Mouse (Mus musculus): ENCODE results near the gene Aldh4a1. TPM values are rescaled to one million over a fixed set of nuclear protein-coding genes. Genes with fewer than 3 reads are reported as not detected.
A peak's percentile ranks its signal among the peaks of the same experiment; 100 is the strongest.

Aldh4a1 gene
- total RNA-seq, 1 experiment from 2014 or later: 11.3 TPM

DNA sequence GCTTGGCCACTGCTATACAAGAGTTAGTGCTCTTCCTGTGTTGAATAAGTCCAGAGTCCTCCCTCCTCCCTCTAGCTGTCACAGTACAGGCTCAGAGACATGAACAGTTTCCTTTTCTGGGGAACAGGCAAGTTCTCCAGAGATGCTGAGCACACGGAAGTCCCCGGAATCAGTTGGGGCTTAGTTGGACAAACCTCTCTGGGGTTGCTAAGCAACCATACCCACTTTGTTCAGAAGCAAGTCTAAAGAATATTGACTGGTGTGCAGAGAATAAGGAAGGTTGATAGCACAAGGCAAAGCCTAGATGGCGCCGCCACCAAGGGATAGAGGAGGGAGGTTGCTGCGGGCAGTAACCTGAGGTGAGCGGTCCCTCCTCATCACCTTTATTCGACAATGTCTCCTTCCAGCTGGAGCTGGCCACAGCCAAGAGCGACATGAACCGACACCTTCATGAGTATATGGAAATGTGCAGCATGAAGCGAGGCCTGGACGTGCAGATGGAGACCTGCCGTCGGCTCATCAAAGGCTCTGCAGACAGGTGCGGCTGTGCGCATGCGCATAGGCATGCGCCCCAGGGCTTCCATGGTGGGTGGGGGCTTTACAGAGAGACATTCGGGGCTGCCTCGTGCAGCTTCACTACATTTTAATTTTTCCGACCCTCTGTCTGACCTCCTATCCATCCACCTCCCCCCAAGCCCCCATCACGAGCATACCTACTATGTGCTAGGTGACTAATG, 8.0 kb upstream of the Aldh4a1 start:
- no peak for ATAC-seq (ENCODE audit: extremely low read depth, insufficient number of reproducible peaks, low FRiP score, poor library complexity, severe bottlenecking)

DNA sequence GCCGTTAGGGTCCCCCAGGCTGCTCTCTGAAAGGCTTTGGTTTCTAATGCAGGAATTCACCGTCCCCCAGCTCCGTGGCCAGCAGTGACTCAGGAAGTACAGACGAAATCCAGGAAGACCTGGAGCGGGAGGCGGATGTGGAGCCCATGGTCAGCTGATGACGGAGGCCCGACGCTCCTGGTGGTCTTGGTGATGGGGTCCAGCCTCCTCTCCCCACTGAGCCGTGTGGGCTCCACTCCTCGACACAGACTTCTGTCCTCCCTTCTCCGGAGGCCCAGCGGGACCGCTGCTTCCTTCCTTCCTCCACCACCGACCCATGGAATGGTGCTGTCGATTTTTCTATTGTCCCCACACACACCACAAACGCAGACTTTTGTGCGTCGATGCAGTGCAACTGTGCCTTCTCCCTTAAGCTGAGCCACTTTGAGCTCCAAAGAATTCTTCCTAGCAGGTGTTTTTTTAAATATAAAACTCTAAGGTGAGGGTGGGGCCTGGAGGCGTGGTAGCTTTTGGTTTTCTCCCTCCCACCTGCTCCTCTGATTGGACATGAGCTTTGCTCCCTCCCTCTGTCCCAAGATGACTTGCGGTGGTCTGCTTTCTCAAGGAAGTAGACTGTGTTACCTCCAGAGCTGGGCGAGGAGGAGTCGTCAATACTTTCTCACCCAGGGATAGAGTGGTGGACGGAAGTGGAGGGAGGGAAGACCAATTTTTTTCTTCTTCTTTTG, 6.2 kb upstream of the Aldh4a1 start:
- ATAC-seq (ENCODE audit: extremely low read depth, insufficient number of reproducible peaks, low FRiP score, poor library complexity, severe bottlenecking): peak; percentile 85

DNA sequence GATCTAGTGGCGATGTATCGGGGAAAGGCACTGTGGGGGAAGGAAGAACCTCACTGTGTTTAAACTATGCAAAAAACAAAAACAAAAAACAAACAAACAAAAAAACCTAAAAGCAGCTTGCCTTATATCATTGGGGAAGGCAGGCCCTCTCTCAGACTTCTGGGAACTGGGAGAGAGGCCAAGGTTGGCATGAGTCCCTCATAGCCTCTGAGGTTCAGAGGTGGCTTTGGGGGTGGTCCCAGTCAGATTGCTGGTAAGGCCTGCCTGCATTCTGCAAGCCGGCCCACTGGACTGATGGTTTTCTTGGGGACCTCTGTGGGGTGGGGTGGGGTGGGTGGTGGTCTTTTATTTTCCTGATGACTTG, 5.7 kb upstream of the Aldh4a1 start:
- ATAC-seq (ENCODE audit: extremely low read depth, insufficient number of reproducible peaks, low FRiP score, poor library complexity, severe bottlenecking): no peak

DNA sequence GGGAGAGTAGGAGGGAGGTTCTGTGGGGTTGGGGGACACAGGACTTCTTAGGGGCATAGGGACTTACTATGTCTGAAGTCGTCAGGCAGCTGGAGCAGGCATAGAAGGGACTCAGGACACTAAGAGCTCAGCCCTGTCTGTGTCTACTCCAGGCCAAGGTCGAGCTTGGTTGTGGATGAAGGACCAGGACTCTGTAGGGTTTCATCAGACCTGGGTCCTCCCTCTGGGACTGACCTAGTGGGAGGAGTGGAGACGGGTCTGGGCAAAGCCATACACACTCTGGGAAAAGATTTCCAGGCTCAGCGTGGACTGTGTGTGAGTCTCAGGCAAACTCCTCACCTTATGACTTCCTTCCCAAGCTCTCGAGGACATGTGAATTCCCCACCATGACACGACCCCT, 2.9 kb upstream of the Aldh4a1 start:
- ATAC-seq (ENCODE audit: extremely low read depth, insufficient number of reproducible peaks, low FRiP score, poor library complexity, severe bottlenecking): no peak

DNA sequence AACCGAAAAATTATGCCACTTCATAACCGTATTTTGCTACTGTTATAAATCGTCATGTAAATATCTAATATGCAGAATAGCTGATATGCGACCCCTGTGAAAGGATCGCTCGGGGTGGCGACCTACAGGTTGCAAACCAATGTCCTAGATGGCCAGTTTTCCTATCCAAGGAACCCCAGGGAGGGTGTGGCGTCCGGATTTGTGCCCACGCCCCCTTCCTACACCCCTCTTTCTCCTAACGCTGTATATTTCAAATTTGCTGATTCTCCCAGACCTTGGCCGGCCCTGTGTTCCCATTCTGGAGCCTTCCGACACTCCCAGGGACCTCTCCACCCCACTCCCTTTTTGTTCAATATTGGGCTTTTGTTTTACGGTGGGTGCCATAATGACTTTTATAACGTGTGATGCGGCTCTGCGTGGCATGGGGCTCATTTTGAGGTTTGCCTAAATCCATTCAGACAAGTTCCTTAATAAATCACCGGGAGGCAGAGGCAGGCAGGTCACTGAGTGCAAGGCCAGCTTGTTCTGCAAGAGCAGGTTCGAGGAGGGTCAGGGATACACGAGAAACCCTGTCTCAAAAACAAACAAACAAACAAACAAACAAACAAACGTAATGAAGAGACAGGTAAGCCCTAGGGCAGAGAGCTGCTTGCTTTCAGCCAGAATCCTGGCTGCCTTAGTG, 909 bp downstream of the Aldh4a1 start:
- ATAC-seq (ENCODE audit: extremely low read depth, insufficient number of reproducible peaks, low FRiP score, poor library complexity, severe bottlenecking): no peak

DNA sequence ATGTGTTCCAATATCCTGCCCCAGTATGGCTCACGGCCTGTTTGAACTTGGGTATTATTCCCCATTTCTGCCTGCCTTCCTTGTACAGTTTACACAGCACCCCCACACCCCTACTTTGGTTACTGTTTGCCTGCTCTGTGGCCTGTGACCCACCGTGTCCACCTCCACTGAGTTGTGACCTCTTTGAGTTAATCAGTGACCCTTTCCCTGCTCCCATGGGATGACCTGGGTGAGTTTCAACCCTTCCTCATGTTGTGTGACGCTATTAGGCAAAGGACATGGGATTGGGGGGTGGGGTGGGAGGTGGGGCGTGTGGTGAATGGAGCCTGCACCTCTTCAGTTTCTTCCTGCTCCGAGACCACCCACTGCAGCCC, 1.4 kb downstream of the Aldh4a1 start:
- ATAC-seq (ENCODE audit: extremely low read depth, insufficient number of reproducible peaks, low FRiP score, poor library complexity, severe bottlenecking): no peak

DNA sequence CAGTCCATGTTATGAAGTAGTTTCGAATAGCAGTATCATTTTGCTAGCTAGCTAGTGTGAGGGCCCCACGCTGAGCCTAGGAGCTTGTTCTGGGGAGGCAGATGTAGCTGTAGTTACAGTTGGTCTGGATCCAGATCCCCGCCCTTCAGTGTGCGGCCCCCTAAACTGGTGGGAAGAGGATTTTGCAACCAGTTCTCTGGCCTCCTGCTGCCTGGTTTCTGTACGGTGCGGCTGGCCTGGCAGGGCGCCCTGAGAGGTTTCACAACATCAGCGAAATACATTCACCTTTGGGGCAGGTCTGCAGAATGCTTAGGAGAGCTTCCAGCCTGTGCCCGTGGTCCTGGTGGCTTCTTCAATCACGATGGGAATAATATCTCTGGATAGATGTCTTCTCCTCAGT, 2.0 kb downstream of the Aldh4a1 start:
- no peak for ATAC-seq (ENCODE audit: extremely low read depth, insufficient number of reproducible peaks, low FRiP score, poor library complexity, severe bottlenecking)

DNA sequence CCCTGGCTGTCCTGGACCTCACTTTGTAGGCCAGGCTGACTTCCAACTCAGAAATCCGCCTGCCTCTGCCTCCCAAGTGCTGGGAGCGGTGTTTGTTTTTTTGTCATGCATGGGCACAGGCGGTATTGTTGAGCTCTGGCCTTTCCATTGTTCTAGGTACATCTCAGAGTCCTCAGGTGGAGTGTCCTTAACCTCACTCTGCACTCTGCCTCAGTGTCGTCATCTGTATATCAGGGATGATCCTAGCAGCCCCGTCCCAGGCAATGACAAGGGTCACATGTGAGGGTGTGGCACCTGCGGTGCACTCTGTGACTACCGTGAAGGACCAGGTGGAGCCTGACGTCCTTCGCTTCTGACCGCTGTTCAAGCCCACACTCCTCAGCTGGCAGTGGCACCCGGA, 4.7 kb downstream of the Aldh4a1 start:
- no peak for ATAC-seq (ENCODE audit: extremely low read depth, insufficient number of reproducible peaks, low FRiP score, poor library complexity, severe bottlenecking)

DNA sequence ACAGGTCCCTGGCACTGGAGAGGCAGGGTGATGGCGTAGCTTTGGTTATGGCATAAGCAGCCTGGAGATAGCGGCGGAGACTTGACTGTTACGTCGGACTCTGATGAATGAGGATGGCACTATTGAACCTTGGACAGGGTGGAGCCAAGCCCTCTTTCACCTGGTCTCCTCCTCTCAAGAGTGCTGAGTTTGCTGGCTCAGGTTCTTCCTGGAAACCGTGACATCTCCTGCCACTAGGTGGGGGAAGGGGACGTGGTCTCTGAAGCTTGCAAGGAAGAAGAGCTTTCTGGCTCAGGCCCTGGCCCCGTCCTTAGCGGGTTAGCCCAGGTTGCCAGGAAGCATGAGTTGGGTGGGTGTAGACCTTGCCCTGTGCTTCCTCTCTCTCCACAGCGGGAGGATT, 7.5 kb downstream of the Aldh4a1 start:
- no peak for ATAC-seq (ENCODE audit: extremely low read depth, insufficient number of reproducible peaks, low FRiP score, poor library complexity, severe bottlenecking)

DNA sequence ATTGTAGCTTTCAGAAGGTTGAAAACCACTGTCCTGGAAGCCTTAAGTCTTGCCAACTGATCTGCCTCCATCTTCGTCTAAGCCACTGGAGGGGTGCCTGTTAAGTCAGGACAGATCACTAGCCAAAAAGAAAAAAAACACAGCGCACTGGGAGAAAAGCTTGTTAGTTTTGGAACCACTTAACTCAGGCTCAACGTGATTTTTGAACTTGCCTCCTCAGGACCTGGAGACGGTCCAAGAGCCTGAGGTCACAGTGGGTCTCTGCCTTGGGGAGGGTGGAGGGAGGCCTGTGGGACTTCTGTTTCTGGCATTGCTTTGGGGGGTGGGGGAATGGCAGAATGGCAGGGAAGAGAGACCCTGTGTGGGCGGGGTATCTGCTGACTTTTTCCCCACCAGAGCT, 8.5 kb downstream of the Aldh4a1 start:
- ATAC-seq (ENCODE audit: extremely low read depth, insufficient number of reproducible peaks, low FRiP score, poor library complexity, severe bottlenecking): no peak

DNA sequence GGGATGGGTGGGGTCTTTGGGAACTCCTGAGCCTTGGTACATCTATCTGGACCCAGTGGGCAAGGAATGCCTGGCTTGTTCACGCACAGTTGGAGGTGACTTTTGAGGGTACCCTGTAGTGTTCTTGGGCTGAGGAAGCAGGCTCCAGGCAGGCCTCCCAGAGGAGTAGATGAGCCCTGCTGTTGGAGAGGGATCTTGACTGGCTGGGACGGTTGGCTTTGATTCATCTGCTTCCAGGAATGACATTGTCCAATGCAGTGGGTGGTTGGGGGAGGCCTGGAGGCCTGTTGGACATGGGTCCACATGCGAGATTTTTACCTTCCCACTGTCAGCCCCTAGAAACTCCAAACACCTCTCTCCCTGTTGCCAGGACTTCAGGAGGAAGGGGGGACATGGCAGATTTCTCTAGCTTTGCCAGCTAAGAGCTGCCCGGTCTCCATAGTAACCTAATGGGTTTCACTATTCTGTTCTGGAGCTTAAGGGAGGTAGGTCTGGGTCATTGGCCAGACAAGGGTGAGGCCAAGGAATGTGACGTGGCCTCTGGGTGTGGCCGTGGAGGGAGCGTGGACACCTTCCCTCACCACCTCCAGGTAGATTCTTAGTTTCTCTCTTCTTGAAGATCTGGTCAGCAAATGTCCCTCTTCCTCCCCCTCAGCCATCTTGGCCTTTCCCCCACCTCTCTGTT, 9.0 kb downstream of the Aldh4a1 start:
- no peak for ATAC-seq (ENCODE audit: extremely low read depth, insufficient number of reproducible peaks, low FRiP score, poor library complexity, severe bottlenecking)

DNA sequence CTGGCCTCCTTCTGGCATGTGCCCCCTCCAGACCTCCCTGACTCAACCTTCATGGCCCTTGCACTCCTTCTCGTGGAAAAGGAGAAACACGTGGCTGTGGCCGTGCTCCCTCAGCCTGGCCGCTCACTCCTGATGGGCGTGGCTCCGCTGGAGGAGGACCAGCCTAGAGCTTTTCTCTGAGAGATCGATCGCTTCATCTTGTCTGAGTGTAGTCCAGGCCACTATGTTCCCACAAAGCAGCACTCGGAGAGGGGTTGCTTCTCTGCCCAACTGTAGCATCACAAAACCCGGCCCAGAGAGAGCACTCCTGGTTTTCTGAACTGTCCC, 9.6 kb downstream of the Aldh4a1 start:
- no peak for ATAC-seq (ENCODE audit: extremely low read depth, insufficient number of reproducible peaks, low FRiP score, poor library complexity, severe bottlenecking)

DNA sequence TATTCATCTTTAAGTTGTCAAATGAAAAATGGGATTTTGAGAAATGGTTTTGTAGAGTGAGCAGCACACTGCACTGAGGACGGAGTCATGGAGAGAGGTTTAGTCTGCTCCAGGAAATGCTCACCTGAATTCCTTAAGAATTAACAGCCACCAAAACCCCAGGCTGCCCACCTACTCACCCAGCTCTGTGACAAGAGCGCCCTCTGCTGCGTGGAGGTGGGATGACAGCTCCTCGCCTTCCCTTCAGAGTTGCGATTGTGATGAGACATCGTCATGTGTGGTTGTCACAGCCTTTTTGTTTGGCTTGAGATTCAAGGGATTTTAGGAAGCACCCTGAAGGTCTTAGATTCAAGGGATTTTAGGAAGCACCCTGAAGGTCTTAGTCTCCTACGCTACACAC, 13.7 kb downstream of the Aldh4a1 start:
- 0 out of 2 replicates have a peak, but pooled peaks have one; percentile 29 for ATAC-seq (ENCODE audit: extremely low read depth, insufficient number of reproducible peaks, low FRiP score, poor library complexity, severe bottlenecking)

DNA sequence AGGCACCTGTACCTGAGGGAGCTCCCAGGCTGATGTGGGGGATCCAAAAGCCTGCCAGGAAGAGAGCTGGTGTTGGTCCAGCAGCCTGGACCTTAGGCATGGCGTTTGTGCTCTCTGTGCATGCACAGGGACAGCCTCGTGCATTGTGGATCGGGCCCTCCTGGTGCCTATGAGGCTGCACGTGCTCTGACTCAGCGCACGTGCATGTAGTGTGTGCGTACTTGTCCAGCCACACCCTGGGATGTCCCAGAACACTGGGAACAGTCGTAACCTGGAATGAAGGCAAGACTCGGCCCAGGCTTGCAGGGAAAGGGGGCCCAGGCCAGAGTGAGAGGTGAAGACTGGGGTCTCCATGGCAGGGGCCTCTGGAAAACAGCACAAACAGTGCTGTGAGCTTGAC, 15.2 kb downstream of the Aldh4a1 start:
- ATAC-seq (ENCODE audit: extremely low read depth, insufficient number of reproducible peaks, low FRiP score, poor library complexity, severe bottlenecking): no peak

DNA sequence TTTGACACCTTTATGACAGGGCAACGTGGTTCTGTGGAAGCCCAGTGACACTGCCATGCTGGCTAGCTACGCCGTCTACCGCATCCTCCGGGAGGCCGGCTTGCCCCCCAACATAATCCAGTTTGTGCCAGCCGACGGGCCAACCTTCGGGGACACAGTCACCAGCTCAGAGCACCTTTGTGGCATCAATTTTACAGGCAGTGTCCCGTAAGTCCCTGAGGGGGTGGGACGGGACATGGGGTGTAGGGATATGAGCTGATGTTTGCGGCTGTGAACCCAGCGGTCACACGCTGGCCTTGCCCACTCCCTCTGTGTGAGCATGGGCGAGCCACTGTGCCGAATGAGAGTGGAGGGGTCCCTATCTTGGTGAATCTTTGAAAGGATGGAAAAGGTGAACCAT, 15.7 kb downstream of the Aldh4a1 start:
- no peak for ATAC-seq (ENCODE audit: extremely low read depth, insufficient number of reproducible peaks, low FRiP score, poor library complexity, severe bottlenecking)

DNA sequence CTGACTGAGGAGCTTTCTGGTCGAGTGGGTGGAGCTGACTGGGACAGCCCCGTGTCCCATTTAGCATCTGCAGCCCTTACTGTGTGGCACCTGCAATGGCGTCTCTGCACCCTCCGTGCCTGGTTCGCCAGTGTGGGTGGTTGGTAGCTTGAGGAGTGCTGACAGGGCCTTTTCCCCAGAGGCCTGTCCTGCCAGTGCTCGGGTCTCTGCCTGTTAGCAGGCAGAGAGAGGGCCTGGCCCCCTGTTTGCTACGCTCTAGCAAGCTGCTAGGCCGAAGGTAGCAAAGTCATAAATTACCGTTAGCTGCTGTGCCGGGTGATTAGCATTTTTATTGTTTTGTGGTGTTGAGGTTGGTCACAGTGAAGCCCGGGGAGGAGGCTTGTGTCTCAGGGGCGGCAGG, 17.1 kb downstream of the Aldh4a1 start:
- no peak for ATAC-seq (ENCODE audit: extremely low read depth, insufficient number of reproducible peaks, low FRiP score, poor library complexity, severe bottlenecking)

DNA sequence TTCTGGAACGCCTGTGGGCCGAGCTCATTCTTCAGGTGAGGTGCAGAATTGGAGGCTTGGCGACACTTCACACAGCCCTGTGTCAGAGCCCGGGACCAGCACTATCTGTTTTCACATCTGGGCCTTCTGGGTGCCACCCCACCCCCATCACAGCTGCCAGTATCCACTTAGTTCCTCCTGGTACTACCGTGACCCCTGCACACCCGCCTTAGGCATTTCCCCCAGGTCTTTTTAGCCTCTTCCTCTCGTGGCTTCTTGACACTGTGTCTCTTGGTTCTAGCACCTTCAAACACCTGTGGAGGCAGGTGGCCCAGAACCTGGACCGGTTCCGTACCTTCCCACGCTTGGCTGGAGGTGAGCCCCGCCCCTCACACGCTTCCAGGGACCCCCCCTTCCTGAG, 17.7 kb downstream of the Aldh4a1 start:
- ATAC-seq (ENCODE audit: extremely low read depth, insufficient number of reproducible peaks, low FRiP score, poor library complexity, severe bottlenecking): no peak

DNA sequence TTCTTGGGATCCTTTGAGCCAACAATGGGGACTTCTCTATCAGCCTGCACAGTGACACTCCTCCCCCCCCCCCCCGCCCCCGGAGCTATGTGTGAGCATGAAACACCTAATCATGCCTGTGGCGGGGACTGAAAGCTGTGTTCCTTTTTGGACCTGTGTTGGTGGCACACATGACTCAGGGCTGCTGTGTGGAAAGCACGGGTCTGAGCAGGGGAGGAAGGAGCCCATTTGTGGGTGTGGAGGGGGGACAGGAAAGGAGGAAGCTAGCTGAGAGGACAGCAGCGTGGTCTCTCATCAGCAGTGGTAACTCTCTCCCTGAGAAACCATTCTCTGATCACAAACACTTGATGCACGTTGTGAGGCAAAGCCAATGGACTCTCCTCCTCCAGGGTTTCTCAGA, 18.1 kb downstream of the Aldh4a1 start:
- ATAC-seq (ENCODE audit: extremely low read depth, insufficient number of reproducible peaks, low FRiP score, poor library complexity, severe bottlenecking): peak; percentile 10; the same call in 1 of the 2 replicates

DNA sequence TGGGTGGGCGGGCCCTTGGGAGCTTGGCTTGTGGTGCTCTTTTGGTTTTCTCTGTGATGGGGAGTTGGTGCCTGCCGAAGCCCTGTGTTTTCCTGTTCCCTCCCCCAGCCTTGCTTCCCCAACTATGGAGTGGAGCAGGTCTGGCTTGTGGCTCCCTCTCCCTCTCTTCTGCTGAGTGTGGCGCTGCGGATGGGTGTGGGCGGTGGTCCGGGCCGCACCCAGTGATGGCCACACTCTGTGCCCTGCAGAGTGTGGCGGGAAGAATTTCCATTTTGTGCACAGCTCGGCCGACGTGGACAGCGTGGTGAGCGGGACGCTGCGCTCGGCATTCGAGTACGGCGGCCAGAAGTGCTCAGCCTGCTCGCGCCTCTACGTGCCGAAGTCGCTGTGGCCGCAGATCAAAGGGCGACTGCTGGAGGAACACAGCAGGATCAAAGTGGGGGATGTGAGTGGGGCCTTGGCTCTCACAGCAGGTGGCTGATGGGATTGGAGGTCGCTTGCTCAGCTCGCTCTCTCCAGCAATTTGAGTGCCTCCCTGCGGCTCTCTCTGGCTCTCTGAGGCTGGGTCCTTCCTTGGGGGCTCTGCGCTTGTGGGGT, 19.3 kb downstream of the Aldh4a1 start:
- ATAC-seq (ENCODE audit: extremely low read depth, insufficient number of reproducible peaks, low FRiP score, poor library complexity, severe bottlenecking): no peak
